Mouse (Mus musculus) intestine, embryonic 16.5 days (tissue): ENCODE measurements around the gene Col26a1. TPM values are rescaled to one million over a fixed set of nuclear protein-coding genes. Genes with fewer than 3 reads are reported as not detected.
A peak's percentile ranks its signal among the peaks of the same experiment; 100 is the strongest.

ENCODE experiments used
- ATAC-seq: fragments of 200-750 bp; cut with Nextera tagmentation; 2 replicates; pipeline ENCODE4 v1.8.0; 2017; ENCODE audit warnings: moderate TSS enrichment, moderate library complexity
- H3K27ac ChIP-seq: fragments of 300-500 bp; sonication (generic); 2 replicates; pipeline ENCODE4 v1.5.1; 2014; ENCODE audit warnings: mild to moderate bottlenecking, low read length
- H3K27me3 ChIP-seq: fragments of 300-500 bp; sonication (generic); replicated peaks from 2 replicates; pipeline ENCODE4 v1.6.1; 2014; ENCODE audit warnings: low read length, control low read depth, mixed read lengths; ENCODE audit not compliant: control insufficient read depth, insufficient read depth
- H3K36me3 ChIP-seq: fragments of 300-500 bp; sonication (generic); 2 replicates; pipeline ENCODE4 v1.6.1; 2014; ENCODE audit warnings: low read length, control low read depth; ENCODE audit not compliant: control insufficient read depth, insufficient read depth
- H3K4me1 ChIP-seq: fragments of 300-500 bp; sonication (generic); 2 replicates; pipeline ENCODE4 v1.6.1; 2014; ENCODE audit warnings: low read length, control low read depth, mixed read lengths; ENCODE audit not compliant: control insufficient read depth, insufficient read depth
- H3K4me2 ChIP-seq: fragments of 300-500 bp; sonication (generic); 2 replicates; pipeline ENCODE4 v1.6.1; 2014; ENCODE audit warnings: low read depth, low read length, control low read depth
- H3K4me3 ChIP-seq: fragments of 300-500 bp; sonication (generic); 2 replicates; pipeline ENCODE4 v1.5.1; 2014; ENCODE audit warnings: mild to moderate bottlenecking, low read length
- H3K9ac ChIP-seq: fragments of 300-500 bp; sonication (generic); 2 replicates; pipeline ENCODE4 v1.6.1; 2014; ENCODE audit warnings: low read depth, low read length
- H3K9me3 ChIP-seq: fragments of 300-500 bp; sonication (generic); 2 replicates; pipeline ENCODE4 v1.6.1; 2016; ENCODE audit warnings: low read length, control low read depth; ENCODE audit not compliant: control insufficient read depth
- WGBS: fragments of 180-500 bp; shearing (Covaris S2); extraction: QIAGEN DNeasy Blood & Tissue Kit; methylation state at CpG from one replicate; pipeline ENCODE4 v1.1.7; 2014; 5-methylcytosine and 5-hydroxymethylcytosine counted together
- polyA plus RNA-seq: library from polyadenylated mRNA; unstranded; fragments of >200 nt; fragmentation: Nextera tagmentation; extraction: Ambion mirVana; gene quantifications from 2 replicates; pipeline ENCODE4 v1.2.1, GENCODE M21; 2015

Gene Col26a1
- polyA plus RNA-seq, 1 experiment from 2014 or later, result 6.8 TPM

DNA sequence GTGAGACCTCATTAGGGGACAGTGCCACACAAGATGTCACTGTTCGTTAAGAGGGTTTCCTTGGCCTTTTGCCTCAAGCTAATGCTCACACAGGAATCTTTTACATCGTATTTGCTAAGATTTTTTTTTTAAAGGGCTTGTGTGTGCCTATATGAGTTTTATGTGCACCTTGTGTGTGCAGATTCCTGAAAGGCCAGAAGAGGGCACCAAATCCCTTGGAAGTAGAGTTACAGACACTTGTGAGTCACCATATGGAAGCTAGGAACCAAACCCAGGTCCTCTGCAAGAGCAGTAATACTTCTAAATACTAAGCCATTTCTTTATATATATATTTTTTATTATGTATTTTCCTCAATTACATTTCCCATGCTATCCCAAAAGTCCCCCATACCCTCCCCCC, 62.1 kb downstream of the Col26a1 start:
- Histone ChIP-seq H3K9ac (no peak overlapping the region), H3K4me3 (no peak overlapping the region), H3K36me3 (no peaks in the 10 kb centered on the region), H3K27ac (no peak overlapping the region), H3K27me3 (no peaks in the 10 kb centered on the region), H3K4me1 (no peaks in the 10 kb centered on the region), H3K9me3 (peaks cover 8% of the 10 kb centered on the region; the same call in 1 of the 2 replicates), H3K4me2 (no peak overlapping the region)
- no peak for ATAC-seq
- 84% methylated on average over 2 of the region's 2 CpGs for WGBS

- Histone ChIP-seq H3K36me3 (no peaks in the 10 kb centered on the region), H3K27ac (no peak overlapping the region), H3K9me3 (peaks cover 8% of the 10 kb centered on the region; the same call in 1 of the 2 replicates), H3K27me3 (no peaks in the 10 kb centered on the region), H3K4me3 (no peak overlapping the region), H3K9ac (no peak overlapping the region), H3K4me2 (no peak overlapping the region), H3K4me1 (no peaks in the 10 kb centered on the region)
- no peak for ATAC-seq
- 69% methylated on average over 11 of the region's 11 CpGs for WGBS
Observed at GRCm38 (mm10) chr5:136819686-136820085, 63.3 kb downstream of the Col26a1 start.

- Histone ChIP-seq H3K9ac (peak overlapping the region; percentile 45; the same call in 1 of the 2 replicates), H3K4me3 (no peak overlapping the region), H3K4me1 (peaks cover 8% of the 10 kb centered on the region), H3K27ac (peak overlapping the region; percentile 67), H3K4me2 (peak overlapping the region; percentile 40; the same call in 1 of the 2 replicates), H3K9me3 (no peaks in the 10 kb centered on the region), H3K27me3 (no peaks in the 10 kb centered on the region), H3K36me3 (no peaks in the 10 kb centered on the region)
- peak; percentile 23; the same call in 1 of the 2 replicates for ATAC-seq
- WGBS, result 53% methylated on average over 30 of the region's 30 CpGs
Observed at GRCm38 (mm10) chr5:136810539-136811374, 72.3 kb downstream of the Col26a1 start.

- no peak overlapping the region for H3K9ac ChIP-seq
- no peaks in the 10 kb centered on the region for H3K9me3 ChIP-seq
- no peak overlapping the region for H3K27ac ChIP-seq
- no peak overlapping the region for H3K4me3 ChIP-seq
- 26% methylated on average over 16 of the region's 16 CpGs for WGBS
- ATAC-seq, result peak; percentile 58
- no peaks in the 10 kb centered on the region for H3K36me3 ChIP-seq
- H3K4me1 ChIP-seq, result peaks cover 20% of the 10 kb centered on the region
- no peak overlapping the region for H3K4me2 ChIP-seq
- H3K27me3 ChIP-seq, result no peaks in the 10 kb centered on the region
Observed at GRCm38 (mm10) chr5:136806379-136807056, 76.5 kb downstream of the Col26a1 start.

DNA sequence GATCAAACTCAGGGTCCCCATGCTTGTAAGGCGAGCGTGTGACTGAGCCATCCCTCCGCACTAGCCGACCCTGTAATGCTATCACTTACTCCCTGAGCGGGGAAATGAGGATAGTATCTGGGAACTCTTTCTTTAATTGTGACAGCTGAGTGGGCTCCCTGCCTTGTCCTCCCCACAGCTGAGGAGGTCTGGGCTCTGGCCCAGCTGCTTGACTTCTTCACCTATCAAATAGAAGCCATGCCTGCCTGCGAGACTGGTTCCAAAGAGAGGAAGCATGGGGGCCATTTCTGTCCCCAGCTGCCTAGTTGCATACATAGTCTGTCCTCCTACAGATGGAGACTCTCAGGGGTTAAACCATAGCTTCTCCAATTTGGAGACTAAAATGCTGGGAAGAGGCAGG, 78.0 kb downstream of the Col26a1 start:
- H3K27ac ChIP-seq, result no peak overlapping the region
- no peak for ATAC-seq
- no peak overlapping the region for H3K9ac ChIP-seq
- no peaks in the 10 kb centered on the region for H3K27me3 ChIP-seq
- H3K9me3 ChIP-seq, result no peaks in the 10 kb centered on the region
- H3K4me3 ChIP-seq, result no peak overlapping the region
- WGBS, result 66% methylated on average over 6 of the region's 6 CpGs
- H3K36me3 ChIP-seq, result no peaks in the 10 kb centered on the region
- peaks cover 20% of the 10 kb centered on the region for H3K4me1 ChIP-seq
- H3K4me2 ChIP-seq, result no peak overlapping the region

- Histone ChIP-seq H3K4me1 (peaks cover 20% of the 10 kb centered on the region), H3K9me3 (no peaks in the 10 kb centered on the region), H3K9ac (no peak overlapping the region), H3K27ac (no peak overlapping the region), H3K4me3 (no peak overlapping the region), H3K36me3 (no peaks in the 10 kb centered on the region), H3K4me2 (no peak overlapping the region), H3K27me3 (no peaks in the 10 kb centered on the region)
- no peak for ATAC-seq
- 50% methylated on average over 1 of the region's 1 CpGs for WGBS
Observed at GRCm38 (mm10) chr5:136804246-136804645, 78.8 kb downstream of the Col26a1 start.

DNA sequence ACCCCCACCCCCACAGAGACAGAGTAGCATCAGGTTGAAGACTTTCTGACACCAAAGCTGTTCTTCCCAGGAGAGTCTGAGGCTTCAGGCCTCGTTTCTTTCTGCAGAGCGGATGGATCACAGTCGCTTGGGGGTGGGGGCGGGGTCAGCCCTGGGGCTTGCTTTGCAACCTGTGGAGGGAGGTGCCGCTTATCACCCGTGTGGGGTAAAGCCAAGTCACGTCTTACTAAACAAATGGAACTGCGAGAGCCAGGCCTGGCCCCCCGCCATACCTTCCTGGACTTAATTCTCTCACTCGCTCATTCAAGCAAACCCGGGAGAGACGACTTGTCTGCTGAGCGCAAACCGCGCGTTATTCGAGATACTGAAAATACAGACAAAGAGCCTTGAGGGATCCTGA, 80.3 kb downstream of the Col26a1 start:
- H3K4me2 ChIP-seq, result peak overlapping the region; percentile 42
- peak; percentile 37 for ATAC-seq
- H3K9ac ChIP-seq, result peak overlapping the region; percentile 26
- no peak overlapping the region for H3K27ac ChIP-seq
- H3K27me3 ChIP-seq, result no peaks in the 10 kb centered on the region
- no peaks in the 10 kb centered on the region for H3K36me3 ChIP-seq
- H3K4me3 ChIP-seq, result peak overlapping the region; percentile 15; the same call in 1 of the 2 replicates
- H3K9me3 ChIP-seq, result no peaks in the 10 kb centered on the region
- WGBS, result 11% methylated on average over 17 of the region's 17 CpGs
- H3K4me1 ChIP-seq, result peaks cover 20% of the 10 kb centered on the region

GRCm38 (mm10) chr5:136796917-136797316, 86.1 kb downstream of the Col26a1 start:
- no peaks in the 10 kb centered on the region for H3K27me3 ChIP-seq
- peaks cover 3% of the 10 kb centered on the region; the same call in 1 of the 2 replicates for H3K4me1 ChIP-seq
- WGBS, result 19% methylated on average over 2 of the region's 2 CpGs
- H3K27ac ChIP-seq, result no peak overlapping the region
- H3K4me3 ChIP-seq, result no peak overlapping the region
- no peaks in the 10 kb centered on the region for H3K36me3 ChIP-seq
- H3K9me3 ChIP-seq, result no peaks in the 10 kb centered on the region
- H3K9ac ChIP-seq, result no peak overlapping the region
- ATAC-seq, result peak; percentile 23; the same call in 1 of the 2 replicates
- H3K4me2 ChIP-seq, result no peak overlapping the region

DNA sequence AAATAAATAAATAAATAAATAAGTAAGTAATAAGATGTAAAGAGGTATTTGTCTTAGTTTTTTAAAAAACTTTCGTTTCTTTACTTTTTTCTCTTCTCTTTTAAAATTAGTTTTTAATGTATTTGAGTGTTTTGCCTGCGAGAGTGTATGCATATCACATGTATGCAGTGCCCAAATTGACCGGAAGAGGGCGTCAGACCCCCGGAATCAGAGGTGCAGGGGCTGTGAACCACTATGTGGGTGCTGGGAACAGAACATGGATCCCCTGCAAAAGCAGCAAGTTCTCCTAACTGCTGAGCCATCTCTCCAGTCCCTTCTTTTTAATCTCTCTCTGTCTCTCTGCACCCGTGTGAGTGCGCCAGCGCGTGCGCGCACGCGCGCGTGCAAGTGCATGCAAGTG, 89.2 kb downstream of the Col26a1 start:
- peaks cover 3% of the 10 kb centered on the region; the same call in 1 of the 2 replicates for H3K4me1 ChIP-seq
- H3K9me3 ChIP-seq, result no peaks in the 10 kb centered on the region
- H3K4me2 ChIP-seq, result no peak overlapping the region
- H3K27me3 ChIP-seq, result no peaks in the 10 kb centered on the region
- ATAC-seq, result no peak
- H3K4me3 ChIP-seq, result no peak overlapping the region
- WGBS, result 88% methylated on average over 15 of the region's 15 CpGs
- H3K27ac ChIP-seq, result no peak overlapping the region
- H3K36me3 ChIP-seq, result no peaks in the 10 kb centered on the region
- no peak overlapping the region for H3K9ac ChIP-seq
